Mouse (Mus musculus) induced T-regulatory cell, adult 2 months (primary cell): Measurements from ENCODE around the gene Vat1l.
A peak's percentile ranks its signal among the peaks of the same experiment; 100 is the strongest.

ENCODE experiments used
- DNase-seq: peaks from one replicate; pipeline ENCODE4 v3.0.0-alpha.2; 2012; ENCODE audit warnings: low read depth

The Vat1l gene

DNA sequence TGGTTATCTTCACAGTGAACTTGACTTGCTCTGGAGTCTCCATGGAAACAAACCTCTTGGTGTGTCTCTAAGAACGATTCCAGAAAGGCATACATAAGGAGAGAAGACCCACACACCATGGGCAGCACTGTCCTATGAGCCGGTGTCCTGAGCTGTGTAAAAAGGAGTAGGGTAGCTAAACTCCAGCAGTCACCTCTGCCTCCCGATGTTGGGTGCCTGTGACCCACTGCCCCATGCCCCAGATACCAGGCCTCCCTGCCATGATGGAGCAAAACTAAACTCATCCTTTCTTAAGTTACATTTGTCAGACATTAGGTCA is 90.3 kb downstream of the Vat1l start:
- DNase-seq = no peak

DNA sequence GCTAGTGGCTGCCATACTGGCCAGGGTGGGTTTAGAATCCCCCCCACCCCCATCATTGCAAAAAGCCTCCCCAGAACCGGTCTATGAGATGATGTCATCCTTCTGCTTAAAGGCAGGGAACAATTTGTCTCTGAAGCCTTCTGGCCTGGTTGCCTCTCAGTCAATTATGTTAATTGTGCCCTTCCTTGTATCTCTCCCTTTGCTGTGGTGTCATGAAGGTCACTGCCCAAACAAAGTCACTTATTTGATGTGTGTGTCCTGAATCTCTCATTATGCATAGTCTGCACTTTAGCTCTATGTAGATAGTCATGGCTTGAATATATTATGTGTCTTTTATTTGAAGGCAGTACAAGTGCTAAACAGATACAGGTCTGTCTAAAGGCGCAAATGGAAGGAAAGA is 92.8 kb downstream of the Vat1l start:
- DNase-seq = no peak

DNA sequence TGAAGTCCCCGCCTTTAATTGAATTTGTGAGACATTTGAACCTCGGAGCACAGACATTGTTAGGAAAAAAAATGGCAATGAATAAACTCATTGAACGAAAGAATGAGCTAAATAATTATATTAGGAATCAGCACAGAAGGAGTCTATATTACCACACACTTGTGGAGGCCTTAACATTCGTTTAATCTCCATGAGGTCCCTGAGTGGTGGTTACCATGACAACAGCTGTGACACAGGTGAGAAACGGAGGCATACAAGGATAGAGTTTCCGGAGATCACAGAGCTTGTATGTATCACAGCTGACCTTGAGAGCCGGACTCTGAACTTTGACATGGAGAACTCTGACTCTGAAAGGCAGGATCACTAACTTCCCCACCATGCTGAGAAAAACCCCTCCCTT is 94.7 kb downstream of the Vat1l start:
- DNase-seq = no peak

DNA sequence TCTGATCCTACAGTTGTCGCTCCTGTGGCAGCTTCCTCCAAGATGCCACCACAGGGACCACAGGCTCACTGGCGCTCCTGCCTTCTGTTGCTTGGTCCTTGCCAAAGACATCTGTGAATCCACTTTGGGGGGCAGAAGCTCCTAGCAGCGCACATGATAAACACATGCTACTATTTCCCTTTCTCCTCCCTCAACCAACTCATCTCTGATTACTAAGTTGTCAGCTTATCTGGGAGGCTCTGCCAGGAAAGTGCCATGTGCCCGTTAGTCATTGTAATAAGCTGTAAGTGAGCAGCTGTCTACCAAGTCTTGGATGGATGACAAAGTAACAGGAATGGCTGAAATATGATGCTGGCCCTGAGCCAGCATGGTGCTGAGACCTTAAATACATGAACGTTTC is 100.9 kb downstream of the Vat1l start:
- no peak for DNase-seq

DNA sequence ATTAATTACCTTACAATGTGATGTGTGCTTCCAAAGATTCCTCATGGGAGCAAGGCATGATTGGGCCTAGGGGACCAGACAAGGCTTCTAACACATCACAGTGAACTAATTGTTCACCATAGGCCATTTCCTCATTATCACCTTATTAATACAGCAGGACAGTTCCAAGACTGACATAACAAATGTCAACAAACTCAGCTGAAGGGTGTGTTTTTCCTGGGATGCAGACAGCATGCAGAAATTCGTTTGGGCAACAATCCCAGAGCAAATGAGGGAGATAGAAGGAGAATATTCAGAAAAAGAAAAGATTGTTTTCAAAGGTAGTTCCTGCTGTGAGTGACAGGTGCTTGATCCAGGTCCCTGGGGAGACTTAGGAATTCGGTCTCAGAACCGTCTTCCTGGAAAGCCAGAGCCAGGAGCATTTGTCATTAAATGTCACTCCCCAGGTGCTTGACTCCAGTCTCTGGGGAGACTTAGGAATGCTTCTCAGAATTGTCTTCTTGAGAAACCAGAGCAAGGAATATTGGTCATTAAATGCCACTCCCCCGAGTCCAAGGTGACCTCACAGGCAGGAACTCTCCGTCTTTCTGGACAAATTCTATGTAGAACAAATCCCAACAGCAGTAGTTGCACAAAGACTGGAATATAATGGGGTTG is 109.4 kb downstream of the Vat1l start:
- DNase-seq = no peak

DNA sequence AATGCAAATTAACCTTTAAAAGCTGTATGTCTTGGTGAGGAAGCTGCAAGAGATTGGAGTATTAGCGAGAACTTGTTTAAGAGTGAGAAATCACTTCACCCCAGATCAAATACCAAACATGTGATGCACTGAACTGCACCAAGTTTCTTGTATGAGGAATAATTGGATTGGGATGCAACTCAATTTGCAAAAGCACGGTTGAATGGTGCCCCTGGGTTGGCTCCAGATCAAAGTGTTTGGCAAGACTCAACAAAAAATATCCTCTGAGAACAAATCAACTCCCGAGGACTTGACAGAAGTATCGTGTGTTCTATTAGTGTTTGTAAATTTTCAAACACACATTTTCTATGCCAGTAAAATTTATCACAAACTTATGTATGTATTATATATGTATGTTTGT is 112.7 kb downstream of the Vat1l start:
- DNase-seq = no peak

DNA sequence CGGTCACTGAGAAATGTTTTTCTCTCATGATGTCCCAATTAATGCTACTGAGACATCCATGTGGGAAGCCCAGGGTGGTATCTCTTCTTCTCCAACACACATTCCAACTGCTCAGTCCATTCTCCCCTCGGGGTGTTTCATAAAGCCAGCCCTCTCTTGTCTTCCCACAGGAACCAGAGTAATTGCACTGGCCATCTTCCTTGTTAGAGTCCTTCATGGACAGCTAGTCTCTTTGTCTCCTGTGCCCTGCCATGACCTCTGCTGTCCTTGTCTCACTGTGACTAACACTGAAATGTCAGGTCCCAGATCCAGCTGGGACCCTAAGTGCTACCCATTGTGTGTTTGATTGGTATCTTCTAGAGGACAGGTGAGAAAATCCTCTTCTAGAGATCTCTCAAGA is 116.7 kb downstream of the Vat1l start:
- no peak for DNase-seq

DNA sequence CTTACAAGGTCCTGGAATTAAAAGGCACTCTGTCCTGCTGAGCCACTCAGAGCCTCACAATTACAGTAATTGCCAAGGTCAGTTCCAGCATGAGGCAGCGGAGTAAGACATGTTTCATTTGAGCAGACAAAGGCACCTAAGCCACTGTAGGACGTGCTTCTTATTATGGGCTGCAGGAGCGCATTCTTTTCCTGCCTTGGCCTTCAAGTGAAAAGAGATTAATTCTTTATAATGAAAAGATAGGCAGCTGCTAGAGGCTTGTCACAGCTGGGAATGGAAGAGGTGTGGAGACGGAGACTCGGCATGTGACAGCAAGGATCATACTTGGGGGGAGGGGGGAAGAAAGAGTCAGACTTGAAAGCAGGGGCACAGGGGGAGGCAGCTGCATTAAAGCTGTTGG is 126.5 kb downstream of the Vat1l start:
- DNase-seq = no peak

DNA sequence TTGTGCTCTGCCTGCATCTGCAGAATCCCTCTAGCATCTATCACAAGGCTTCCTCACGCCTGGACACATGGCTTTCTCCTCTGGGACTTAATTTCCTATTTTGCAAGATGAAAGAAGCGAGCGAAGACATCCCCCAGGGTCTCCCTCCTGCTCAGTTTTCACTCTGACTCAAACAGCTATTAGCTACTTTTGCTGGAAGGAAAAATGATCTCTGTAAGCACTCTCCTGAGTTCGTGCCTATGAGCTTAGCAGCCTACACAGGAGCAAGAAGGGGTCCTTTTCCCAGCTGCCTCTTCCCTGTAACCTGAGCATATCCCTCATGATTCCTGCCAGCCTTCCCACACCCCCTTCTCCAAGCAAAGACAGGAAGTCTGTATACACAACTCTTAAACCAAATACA is 127.5 kb downstream of the Vat1l start:
- no peak for DNase-seq

DNA sequence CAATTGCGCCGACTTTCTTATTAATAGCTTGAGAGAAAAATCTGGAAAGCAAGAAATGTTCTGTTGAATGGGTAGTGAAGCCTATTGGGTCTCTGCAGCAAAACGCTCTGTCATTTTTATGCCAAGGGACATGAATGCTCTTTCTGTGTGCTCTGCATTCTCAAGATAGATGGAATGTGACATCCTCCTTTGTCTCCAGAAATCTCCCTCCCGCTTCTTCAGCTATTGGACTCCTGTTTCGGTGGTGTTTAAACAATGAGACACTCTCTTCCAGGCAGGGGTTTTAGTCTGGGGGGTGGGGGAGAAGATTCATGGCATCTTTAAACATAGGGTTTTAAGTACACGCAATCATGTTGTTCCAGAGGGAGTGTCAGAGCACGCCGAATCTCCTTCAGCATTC is 130.3 kb downstream of the Vat1l start:
- no peak for DNase-seq

DNA sequence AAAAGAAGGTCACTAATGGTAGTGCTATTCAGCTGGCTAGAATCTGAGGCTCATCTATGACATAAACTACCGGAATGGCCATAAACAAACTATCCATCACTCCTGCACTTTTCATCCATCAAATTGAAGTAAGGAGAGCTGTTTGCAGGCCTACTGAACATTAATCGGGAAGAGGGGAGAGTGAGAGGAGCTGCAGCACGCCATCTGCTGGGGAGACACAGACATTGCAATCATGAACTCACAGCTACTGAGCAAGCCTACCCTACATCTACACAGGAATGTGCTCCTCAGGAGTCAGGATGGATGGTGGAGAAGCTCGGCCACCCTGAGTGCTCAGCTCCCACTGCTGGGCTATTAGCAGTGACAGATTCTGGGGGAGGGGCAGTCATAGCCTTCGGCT is 136.9 kb downstream of the Vat1l start:
- peak; percentile 7 for DNase-seq

DNA sequence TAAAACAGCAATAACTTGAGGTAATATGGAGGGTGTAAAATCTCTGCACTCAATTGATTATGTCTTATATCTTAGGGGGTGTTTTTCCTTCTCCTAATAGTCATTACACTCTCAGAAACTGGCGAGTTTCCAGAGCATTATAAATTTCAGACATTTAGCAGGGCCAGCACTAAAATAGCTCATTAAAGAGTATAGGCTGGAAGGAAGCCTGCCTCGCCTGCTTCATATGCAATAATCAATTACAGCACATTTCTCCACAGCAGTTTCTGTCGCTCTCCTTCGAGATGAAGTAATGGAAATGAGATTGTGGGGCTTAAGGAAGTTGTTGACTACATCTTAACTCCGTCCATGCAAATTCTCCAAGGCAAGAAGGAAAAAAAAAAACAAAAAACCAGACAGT is 139.4 kb downstream of the Vat1l start:
- no peak for DNase-seq

DNA sequence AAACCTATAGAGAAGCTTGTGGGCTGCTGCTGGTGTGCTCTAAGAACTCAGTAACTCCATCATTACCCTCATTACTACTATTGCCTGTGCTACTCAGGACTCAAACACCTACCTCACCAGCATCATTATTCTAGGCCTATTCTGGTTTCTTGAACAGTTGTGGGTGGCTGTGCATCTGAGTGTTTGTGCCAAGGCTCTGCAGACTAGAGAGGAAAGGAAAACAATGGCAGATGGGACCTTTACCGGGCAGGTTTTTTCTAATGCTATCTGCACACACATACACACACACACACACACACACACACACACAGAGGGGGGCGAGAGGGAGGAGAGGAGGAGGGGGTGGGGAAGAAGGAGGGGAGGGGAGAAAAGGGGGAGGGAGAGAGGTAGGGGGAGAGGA is 140.6 kb downstream of the Vat1l start:
- DNase-seq = no peak

DNA sequence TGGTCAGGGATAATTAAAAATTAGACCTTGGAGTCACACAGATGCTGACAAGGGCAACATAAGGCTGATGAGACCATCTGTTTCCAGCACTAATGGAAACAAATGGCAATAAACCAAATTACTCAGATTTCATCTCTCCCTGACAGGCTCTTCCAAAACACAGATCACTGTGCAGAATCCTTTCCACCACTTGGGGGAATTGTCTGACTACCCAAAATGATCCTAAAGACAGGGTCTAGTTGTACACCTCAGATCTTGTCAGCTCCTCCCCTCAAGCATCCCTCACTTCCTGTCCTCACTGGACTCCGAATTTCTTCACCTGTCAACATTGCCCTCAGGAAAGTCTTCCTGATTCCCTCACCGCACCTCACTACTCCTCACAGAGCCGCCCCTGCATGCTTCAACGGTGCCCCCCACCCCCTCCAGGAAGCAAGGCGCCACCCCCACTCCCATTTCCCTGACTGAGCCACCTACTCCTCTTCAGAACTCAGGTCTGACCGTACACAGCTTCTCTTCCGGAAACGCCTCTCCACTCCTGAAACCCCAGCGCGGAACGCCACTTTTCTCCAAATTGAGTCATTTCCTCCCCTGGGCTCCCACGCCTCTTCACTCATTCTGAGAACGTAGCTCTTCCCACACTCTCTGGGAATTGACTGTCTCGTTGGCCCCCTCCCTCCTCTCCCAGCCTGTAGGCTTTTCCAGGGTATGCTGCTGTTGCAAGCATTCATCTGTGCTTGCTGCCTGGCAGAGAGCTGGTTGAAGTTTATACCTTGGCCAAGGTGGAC is 146.4 kb downstream of the Vat1l start:
- peak; percentile 61 for DNase-seq

DNA sequence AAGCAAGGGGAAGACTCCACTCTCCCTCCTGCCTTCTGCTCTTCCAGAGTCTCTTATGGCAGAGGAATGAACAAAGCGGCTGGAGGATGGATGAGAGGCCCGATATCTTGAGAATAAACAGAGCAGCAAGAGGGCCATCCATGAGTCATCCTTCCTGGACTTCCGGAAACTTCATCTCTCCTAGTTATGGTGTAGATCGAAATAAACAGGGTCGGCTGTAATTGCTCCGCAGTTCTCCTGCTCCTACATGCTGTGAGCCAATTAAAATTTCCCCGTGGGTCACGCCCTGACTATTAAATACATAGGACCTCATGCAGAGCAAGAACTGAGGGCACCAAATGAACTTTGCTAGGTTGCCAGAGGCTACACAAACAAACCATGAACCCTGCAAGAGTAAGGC is 155.1 kb downstream of the Vat1l start:
- no peak for DNase-seq

DNA sequence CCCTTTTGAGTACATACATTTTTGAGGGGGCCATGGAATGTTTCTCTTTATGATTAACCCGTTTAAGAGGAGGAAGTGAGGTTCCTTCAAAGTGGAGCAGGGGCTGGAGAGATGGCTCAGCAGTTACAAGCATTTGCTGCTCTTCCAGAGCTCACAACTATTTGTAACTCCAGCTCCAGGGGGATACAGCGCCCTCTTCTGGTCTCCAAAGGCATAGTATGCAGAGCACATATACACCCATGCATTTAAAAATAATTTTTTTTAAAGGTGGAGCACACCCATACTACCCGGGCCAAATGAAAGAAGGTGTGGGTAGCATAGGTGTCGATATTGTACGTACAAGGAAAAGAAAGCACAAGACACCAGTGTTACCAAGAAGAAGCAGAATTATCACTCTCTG is 157.8 kb downstream of the Vat1l start:
- DNase-seq = peak; percentile 20

DNA sequence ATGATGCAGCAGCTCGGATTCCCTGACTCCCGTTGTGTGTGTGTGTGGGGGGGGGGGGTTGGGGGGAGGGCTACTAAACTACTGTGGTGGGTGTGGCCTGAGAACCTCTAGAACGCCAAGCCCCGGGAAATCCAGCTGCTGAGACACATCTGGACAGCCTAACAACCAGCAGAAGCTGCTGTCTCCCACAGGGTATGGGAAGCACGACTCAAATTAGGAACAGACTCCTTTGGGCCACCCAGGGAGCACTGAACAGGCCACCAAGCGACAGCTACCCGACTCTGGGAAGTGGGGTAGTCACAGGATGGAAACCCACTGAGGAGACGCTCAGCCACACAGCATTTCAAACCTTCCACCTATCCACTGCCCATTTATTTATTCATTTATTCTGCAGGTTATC is 158.2 kb downstream of the Vat1l start:
- DNase-seq = no peak

DNA sequence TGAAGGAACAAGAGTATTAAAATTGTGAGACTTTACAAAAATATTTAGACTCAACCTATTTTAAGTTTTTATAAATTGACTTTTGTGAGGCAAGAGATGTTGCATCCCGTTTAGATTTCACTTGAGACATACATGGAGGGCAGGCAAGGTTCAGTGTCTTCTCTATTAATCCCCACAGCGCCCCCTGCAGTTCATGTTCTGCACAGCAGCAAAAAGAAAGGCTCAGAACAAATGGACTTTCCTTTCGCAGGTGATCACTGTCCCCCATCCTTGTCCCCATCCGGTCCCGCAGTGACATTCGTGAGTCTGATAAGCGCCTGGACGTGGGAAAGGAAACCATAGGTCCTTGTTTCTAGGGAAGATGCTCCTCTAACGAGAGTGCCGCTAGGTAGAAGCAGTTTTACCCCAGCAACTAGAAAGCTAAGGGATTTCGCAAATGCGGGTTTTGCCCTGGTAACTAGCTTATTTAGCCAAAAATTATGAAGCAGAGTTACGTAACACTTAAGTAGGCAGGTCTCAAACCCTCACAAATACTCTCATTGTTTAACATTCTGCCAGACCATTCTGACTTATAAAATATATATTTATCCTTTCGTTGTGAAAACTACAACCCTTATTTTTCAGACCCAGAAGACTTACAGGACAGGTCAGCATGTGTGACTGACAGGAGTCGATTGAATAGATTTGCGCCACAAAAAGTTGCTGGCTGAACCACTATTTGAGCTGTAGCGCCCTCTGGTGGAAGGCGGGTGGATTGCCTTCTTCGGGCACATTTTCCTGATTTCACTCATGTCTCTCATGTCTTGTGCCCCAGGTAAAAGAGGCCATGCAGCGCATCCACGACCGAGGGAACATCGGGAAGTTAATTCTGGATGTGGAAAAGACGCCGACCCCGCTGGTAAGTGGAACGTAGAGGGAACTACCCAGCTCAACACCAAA is 163.9 kb downstream of the Vat1l start:
- DNase-seq = peak; percentile 80

DNA sequence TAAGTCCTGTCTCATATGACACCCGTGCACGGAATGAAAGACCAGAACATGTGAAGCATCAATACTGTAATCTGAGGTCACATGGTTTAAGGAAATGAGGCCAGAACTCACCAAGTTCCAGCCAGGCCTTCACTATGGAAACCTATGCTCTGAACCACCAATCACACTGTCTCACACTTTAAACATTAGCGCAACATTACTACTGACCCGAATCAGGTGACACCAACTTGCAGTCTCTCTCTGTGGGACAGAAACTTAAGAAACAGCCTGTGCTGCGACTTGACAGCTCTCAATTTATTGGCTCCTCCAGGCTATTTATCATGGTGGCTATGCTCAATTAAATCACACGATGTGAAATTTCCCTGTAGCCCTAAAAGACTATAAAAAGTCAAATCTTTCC is 169.0 kb downstream of the Vat1l start:
- DNase-seq = no peak

DNA sequence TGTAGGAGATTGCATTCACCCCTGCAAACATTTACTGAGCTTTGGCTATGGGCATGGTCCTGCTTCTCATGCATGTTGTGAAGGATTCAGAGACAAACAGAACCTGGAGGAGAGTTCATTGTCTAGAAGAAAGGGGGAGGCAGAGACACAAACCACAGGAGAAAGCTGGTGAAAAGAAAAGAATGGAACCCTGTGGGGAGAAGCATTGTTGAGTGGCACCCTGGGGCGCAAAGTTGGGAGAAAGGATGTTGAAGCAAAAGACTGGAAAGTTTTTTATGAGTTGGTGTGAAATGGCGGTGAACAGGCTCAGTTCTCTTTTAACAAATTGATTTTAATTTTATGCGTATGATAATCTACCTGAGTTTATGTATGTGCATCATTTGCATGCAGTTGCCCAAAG is 178.8 kb downstream of the Vat1l start:
- DNase-seq = no peak

DNA sequence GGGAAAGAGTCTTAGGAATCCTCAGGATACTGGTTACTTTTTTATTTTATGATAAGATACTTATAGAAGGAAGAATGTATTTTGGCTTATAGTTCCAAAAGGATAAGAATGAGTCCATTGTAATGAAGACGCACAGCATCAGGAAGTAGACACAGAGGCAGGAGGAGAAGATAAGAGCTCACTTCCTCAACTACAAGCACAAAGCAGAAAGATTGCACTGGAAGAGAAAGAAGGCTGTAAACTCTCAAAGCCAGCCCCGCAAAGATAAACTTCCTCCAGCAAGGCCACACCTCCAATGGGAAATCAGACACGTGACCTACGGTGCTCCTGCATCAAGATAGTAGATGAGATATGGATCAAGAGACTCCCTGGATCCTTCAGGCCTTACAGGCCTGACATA is 182.1 kb downstream of the Vat1l start:
- DNase-seq = no peak

DNA sequence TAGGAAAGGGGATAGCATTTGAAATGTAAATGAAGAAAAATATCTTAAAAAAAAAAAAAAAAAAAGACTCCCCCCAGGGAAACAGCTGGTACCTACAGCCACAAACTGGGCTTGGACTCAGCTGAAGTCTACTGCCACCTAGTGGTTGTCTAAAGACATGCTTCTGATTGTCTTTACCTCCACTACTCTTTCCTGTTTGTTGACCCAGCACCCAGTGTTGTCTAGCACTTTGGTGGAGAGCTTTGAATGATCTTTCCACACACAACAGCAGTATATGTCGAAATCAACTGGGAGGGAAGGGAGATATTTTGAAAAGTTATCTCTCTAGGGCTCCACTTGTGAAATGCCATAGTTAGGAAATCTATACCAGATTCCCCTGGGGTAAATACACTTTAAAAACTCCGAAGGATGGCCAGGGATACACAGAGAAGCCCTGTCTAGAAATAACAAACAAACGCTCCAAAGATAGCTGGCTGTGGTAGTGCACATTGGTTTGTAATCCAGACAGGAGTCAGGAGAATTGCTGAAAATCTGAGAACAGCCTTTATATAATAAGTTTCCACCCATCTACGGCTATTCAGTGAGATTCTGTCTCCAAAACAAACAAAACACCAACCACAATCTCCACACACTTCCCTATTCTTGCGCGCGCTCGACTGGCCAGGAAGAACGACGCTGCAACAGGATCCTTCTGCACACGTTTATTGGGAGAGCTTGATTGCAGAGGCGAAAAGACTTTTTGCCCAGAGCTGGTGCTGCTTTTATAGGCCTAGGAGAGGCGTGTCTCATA is 185.2 kb downstream of the Vat1l start:
- peak; percentile 33 for DNase-seq
